Mouse (Mus musculus) liver, embryonic 16.5 days (tissue): Measurements from ENCODE around the gene Tmem72. TPM values are rescaled to one million over a fixed set of nuclear protein-coding genes. Genes with fewer than 3 reads are reported as not detected.

ENCODE experiments used
- ATAC-seq: fragments of 200-750 bp; cut with Nextera tagmentation; 2 replicates; pipeline ENCODE4 v1.8.0; 2017; ENCODE audit warnings: low read depth, mild to moderate bottlenecking, moderate number of reproducible peaks, moderate library complexity
- H3K27ac ChIP-seq: fragments of 300-500 bp; sonication (generic); 2 replicates; pipeline ENCODE4 v1.5.1; 2014; ENCODE audit warnings: mild to moderate bottlenecking, low read length
- H3K27me3 ChIP-seq: fragments of 300-500 bp; sonication (generic); 2 replicates; pipeline ENCODE4 v1.6.1; 2014; ENCODE audit warnings: low read depth, low read length, mixed read lengths; ENCODE audit not compliant: control insufficient read depth, insufficient read depth
- H3K36me3 ChIP-seq: fragments of 300-500 bp; sonication (generic); 2 replicates; pipeline ENCODE4 v1.6.1; 2014; ENCODE audit warnings: mild to moderate bottlenecking; ENCODE audit not compliant: control insufficient read depth, insufficient read depth
- H3K4me1 ChIP-seq: fragments of 300-500 bp; sonication (generic); 2 replicates; pipeline ENCODE4 v1.6.1; 2014; ENCODE audit warnings: low read depth, low read length, mixed read lengths; ENCODE audit not compliant: control insufficient read depth
- H3K4me2 ChIP-seq: fragments of 300-500 bp; sonication (generic); 2 replicates; pipeline ENCODE4 v1.6.1; 2014; ENCODE audit warnings: low read depth, low read length, mixed read lengths
- H3K4me3 ChIP-seq: fragments of 300-500 bp; sonication (generic); 2 replicates; pipeline ENCODE4 v1.5.1; 2014; ENCODE audit warnings: low read depth, mild to moderate bottlenecking, low read length
- H3K9ac ChIP-seq: fragments of 300-500 bp; sonication (generic); 2 replicates; pipeline ENCODE4 v1.6.1; 2014; ENCODE audit warnings: low read depth, low read length
- H3K9me3 ChIP-seq: fragments of 300-500 bp; sonication (generic); replicated peaks from 2 replicates; pipeline ENCODE4 v1.6.1; 2016; ENCODE audit warnings: low read length; ENCODE audit not compliant: control insufficient read depth
- WGBS: fragments of 180-500 bp; shearing (Covaris S2); extraction: QIAGEN DNeasy Blood & Tissue Kit; methylation state at CpG from one replicate; pipeline ENCODE4 v1.1.7; 2014; ENCODE audit not compliant: insufficient replicate concordance; 5-methylcytosine and 5-hydroxymethylcytosine counted together
- polyA plus RNA-seq: library from polyadenylated mRNA; unstranded; fragments of >200 nt; fragmentation: Nextera tagmentation; extraction: Ambion mirVana; gene quantifications from 2 replicates; pipeline ENCODE4 v1.2.1, GENCODE M21; 2015

The Tmem72 gene
- polyA plus RNA-seq, 1 experiment from 2014 or later = 0.15 TPM

GRCm38 (mm10) chr6:116697896-116698425 is 18.8 kb downstream of the Tmem72 start:
- ATAC-seq = no peak
- 71% methylated on average over 4 of the region's 4 CpGs for WGBS
- Histone ChIP-seq H3K4me3 (no peak overlapping the region), H3K36me3 (no peaks in the 10 kb centered on the region), H3K27ac (no peak overlapping the region), H3K9me3 (no peaks in the 10 kb centered on the region), H3K27me3 (no peaks in the 10 kb centered on the region), H3K4me1 (no peaks in the 10 kb centered on the region), H3K4me2 (no peak overlapping the region), H3K9ac (no peak overlapping the region)

DNA sequence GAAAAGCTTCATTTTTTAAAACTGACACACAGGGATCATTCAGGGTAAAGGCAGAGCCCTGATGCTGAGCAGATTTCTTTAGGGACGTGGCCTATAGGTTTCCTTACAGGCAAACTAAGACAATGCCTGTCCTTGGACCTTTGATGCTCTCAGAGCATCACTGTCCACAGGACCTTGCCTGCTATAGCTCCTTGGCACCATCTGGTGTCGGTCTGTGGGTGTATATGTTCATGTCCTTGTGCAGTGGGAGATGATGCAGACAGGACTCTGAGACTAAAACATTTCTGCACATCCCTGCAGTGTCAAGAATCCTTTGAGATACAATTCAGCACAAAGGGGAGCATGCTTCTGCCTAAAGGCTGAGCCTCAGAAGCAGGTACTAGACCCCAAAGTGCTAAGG is 19.3 kb downstream of the Tmem72 start:
- H3K27me3 ChIP-seq = no peaks in the 10 kb centered on the region
- H3K4me3 ChIP-seq = no peak overlapping the region
- H3K9me3 ChIP-seq = no peaks in the 10 kb centered on the region
- H3K27ac ChIP-seq = no peak overlapping the region
- no peak overlapping the region for H3K4me2 ChIP-seq
- WGBS = 39% methylated on average over 2 of the region's 2 CpGs
- ATAC-seq = no peak
- H3K36me3 ChIP-seq = no peaks in the 10 kb centered on the region
- no peaks in the 10 kb centered on the region for H3K4me1 ChIP-seq
- no peak overlapping the region for H3K9ac ChIP-seq

DNA sequence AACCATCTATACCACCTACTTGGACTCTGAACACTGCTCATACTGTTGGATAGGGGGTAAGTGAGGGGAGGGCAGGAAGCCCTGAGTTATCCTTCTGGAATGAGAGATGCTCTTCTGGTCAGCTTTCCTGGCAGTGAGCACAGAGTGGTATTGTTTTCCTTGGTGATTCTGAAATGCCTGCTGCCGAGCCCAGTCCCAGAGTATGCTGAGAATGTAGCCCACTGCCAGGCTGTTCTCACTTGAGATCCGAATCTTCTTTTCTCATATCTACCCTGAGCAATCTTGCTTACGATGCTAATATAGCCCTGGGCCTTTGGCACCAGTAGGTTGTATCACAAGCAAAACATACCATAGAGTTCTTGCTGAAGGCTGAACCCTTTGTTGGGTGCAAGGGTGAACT is 22.4 kb downstream of the Tmem72 start:
- 57% methylated on average over 3 of the region's 3 CpGs for WGBS
- H3K4me3 ChIP-seq = no peak overlapping the region
- no peak overlapping the region for H3K4me2 ChIP-seq
- H3K36me3 ChIP-seq = no peaks in the 10 kb centered on the region
- no peak overlapping the region for H3K27ac ChIP-seq
- H3K9me3 ChIP-seq = no peaks in the 10 kb centered on the region
- H3K27me3 ChIP-seq = no peaks in the 10 kb centered on the region
- H3K4me1 ChIP-seq = no peaks in the 10 kb centered on the region
- H3K9ac ChIP-seq = no peak overlapping the region
- ATAC-seq = no peak

- no peaks in the 10 kb centered on the region for H3K4me1 ChIP-seq
- H3K4me3 ChIP-seq = no peak overlapping the region
- no peaks in the 10 kb centered on the region for H3K27me3 ChIP-seq
- no peak overlapping the region for H3K4me2 ChIP-seq
- H3K9me3 ChIP-seq = no peaks in the 10 kb centered on the region
- no peak overlapping the region for H3K9ac ChIP-seq
- H3K27ac ChIP-seq = no peak overlapping the region
- H3K36me3 ChIP-seq = no peaks in the 10 kb centered on the region
- ATAC-seq = no peak
- WGBS = 68% methylated on average over 4 of the region's 4 CpGs
These were observed 23.1 kb downstream of the Tmem72 start for GRCm38 (mm10) chr6:116693639-116694038.

DNA sequence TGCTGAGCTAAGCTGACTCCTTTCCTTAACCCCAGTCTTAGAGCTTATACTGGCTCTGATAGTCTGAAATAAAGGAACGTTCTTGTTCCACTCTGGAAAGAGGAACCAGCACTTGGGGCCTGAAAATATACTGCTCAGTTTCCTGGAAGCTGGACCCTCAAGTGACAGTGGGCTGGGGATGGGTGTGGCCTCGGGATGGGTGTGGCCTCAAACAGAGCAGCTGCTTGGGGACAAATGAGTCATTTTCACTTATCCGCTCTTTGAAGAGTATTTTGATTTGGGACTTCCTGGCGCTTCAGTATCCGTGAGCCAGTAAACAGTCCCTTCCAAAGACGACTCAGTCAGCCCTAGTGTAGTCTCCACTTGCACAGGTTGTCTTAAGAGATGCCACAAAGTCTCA is 34.4 kb downstream of the Tmem72 start:
- Histone ChIP-seq H3K27ac (0 out of 2 replicates have a peak overlapping the region, but pooled peaks have one; percentile 35), H3K27me3 (no peaks in the 10 kb centered on the region), H3K9me3 (no peaks in the 10 kb centered on the region), H3K4me3 (no peak overlapping the region), H3K36me3 (no peaks in the 10 kb centered on the region), H3K4me2 (no peak overlapping the region), H3K9ac (no peak overlapping the region), H3K4me1 (no peaks in the 10 kb centered on the region)
- ATAC-seq = peak; percentile 31; the same call in 1 of the 2 replicates
- WGBS = 7% methylated on average over 6 of the region's 6 CpGs

DNA sequence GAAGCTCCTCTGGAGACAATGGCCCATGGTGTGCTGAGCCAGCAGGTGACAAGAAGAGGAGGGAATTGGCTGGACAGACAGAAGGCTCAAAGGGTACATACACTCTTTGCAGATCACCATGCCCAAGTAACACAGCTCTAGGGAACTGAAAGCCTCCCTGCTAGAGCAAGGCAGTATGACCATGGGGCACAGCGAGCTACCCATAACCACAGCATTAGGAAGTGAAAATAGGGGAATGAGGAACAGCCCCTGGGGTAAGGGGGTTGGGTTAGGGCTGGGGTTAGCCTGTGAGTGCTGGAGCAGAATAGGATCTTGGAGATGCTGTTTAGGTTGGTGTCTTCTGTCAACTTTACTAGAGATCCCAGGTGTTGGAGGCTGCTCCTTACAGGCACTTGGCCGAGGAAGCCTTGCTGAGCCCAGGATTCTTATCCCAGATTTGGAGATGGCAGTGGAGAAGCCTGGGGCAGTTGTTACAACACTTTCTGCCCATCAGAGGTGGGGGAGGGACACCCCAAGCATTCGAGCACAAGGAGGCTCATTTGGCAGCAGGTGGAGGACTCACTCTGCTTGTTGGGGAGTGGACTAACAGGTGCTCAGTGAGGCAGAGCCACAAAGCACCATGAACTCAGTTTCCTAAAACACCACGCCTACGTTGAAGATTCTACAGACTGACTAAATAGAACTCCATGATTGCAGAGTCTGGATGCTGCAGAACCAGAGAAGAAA is 37.0 kb downstream of the Tmem72 start:
- H3K27ac ChIP-seq = 0 out of 2 replicates have a peak overlapping the region, but pooled peaks have one; percentile 41
- no peaks in the 10 kb centered on the region for H3K9me3 ChIP-seq
- H3K4me3 ChIP-seq = no peak overlapping the region
- no peak overlapping the region for H3K9ac ChIP-seq
- H3K36me3 ChIP-seq = no peaks in the 10 kb centered on the region
- H3K4me2 ChIP-seq = no peak overlapping the region
- H3K27me3 ChIP-seq = no peaks in the 10 kb centered on the region
- 39% methylated on average over 5 of the region's 5 CpGs for WGBS
- no peaks in the 10 kb centered on the region; the same call in 1 of the 2 replicates for H3K4me1 ChIP-seq
- ATAC-seq = peak; percentile 54

DNA sequence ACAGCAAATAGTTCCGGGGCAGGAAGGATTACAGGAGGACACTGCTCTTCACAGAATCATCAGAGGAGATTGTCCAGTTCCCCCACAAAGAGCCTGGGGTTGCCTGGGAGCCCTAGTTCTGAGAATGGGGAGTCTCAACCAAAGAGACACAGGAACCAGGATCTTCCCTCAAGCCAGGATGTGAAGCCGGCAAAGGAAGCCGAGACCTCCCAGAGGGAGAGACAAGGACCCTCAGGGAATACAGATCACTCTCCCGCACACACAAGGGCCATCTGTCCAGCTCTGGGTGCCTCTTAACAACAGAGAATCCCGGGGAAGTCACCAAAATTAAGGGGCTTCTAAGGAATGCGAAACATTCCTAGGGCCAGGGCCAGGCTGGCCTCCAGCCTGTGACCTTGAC is 39.4 kb downstream of the Tmem72 start:
- no peak for ATAC-seq
- WGBS = 59% methylated on average over 6 of the region's 6 CpGs
- no peak overlapping the region for H3K27ac ChIP-seq
- no peak overlapping the region for H3K4me3 ChIP-seq
- H3K4me1 ChIP-seq = peaks cover 7% of the 10 kb centered on the region
- H3K36me3 ChIP-seq = no peaks in the 10 kb centered on the region
- H3K4me2 ChIP-seq = no peak overlapping the region
- H3K9ac ChIP-seq = no peak overlapping the region
- no peaks in the 10 kb centered on the region for H3K9me3 ChIP-seq
- H3K27me3 ChIP-seq = no peaks in the 10 kb centered on the region

DNA sequence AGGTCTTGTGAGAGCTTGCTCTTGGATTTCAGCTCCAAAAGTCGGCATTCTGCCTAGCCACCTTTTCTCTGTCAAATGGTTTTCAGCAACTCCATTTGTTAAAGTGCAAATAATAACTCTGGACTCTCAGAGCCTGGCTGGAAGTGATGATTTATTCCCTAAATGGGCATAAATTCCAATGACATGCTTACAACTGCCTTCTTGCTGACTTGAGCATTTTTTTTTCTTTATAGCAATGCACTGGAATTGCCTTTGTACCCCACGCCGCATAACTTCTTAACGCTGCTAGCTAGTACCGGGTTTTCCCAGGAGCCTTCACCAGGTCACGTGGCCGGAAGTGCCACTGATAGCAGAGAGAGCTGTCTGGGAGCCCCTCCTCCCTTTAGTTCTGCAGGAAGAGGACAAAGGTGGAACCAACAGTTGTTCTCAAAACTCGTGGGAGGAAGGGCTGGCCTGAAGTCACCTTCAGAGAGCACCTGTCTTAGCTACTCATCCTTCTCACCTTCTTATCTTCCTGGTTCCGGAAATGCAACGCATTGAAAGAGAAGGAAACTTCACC is 40.3 kb downstream of the Tmem72 start:
- H3K4me2 ChIP-seq = no peak overlapping the region

GRCm38 (mm10) chr6:116674283-116674886 is 42.3 kb downstream of the Tmem72 start:
- Histone ChIP-seq H3K4me3 (peak overlapping the region; percentile 57), H3K9me3 (no peaks in the 10 kb centered on the region), H3K27me3 (no peaks in the 10 kb centered on the region), H3K4me1 (peaks cover 7% of the 10 kb centered on the region), H3K36me3 (no peaks in the 10 kb centered on the region), H3K4me2 (peak overlapping the region; percentile 71), H3K27ac (peak overlapping the region; percentile 15; the same call in 1 of the 2 replicates), H3K9ac (0 out of 2 replicates have a peak overlapping the region, but pooled peaks have one; percentile 30)
- no peak for ATAC-seq
- 13% methylated on average over 16 of the region's 16 CpGs for WGBS

More for the DNA sequence above, 40.3 kb downstream of the Tmem72 start:
- Histone ChIP-seq H3K9ac (no peak overlapping the region), H3K4me3 (no peak overlapping the region), H3K36me3 (no peaks in the 10 kb centered on the region), H3K27me3 (no peaks in the 10 kb centered on the region), H3K9me3 (no peaks in the 10 kb centered on the region), H3K4me1 (peaks cover 7% of the 10 kb centered on the region), H3K27ac (no peak overlapping the region; the same call in 1 of the 2 replicates)
- 55% methylated on average over 10 of the region's 10 CpGs for WGBS
- no peak for ATAC-seq
